ENCODE assay signal across 10 mouse cellular contexts in genomic region chr5:122529913-122530604, GRCm38 (mm10). TPM values are rescaled to one million over a fixed set of nuclear protein-coding genes. Genes with fewer than 3 reads are reported as not detected.
DNase-seq lines count a peak whose midpoint lies in the region; ATAC-seq and TF ChIP-seq lines count a peak whose summit lies in the region.
"Had no signal": no experiment of that assay in that cellular context is flagged by ENCODE, and none has a peak within 500 bp of the region (broad histone marks: within the 10 kb centered on the region; RNA-seq: fewer than 3 reads in every experiment).

No protein-coding gene starts in this region.

- intact Hi-C loops in heart, postnatal 25 days (cut with DNase I), result loop anchor here (2.0 kb wide), 1 partner anchor 29 kb away; no protein-coding TSS in a partner anchor

- H3K9ac ChIP-seq in heart, embryonic 15.5 days, result 0 out of 2 replicates have a peak overlapping the region, but pooled peaks have one; percentile 30
- H3K9ac ChIP-seq: midbrain, embryonic 13.5 days had no signal

- TF ChIP-seq CTCF in testis, adult 2 months (IDR thresholded peaks at IDR 0.05; ENCODE audit: control insufficient read depth, insufficient read depth, insufficient replicate concordance, low read depth, low read length), result no peak

- H3K27me3 ChIP-seq in heart, embryonic 15.5 days, result no peaks in the 10 kb centered on the region
- no peaks in the 10 kb centered on the region for H3K27me3 ChIP-seq in testis, adult 2 months (ENCODE audit: control insufficient read depth, insufficient read depth, low read length)
- H3K27me3 ChIP-seq: midbrain, embryonic 13.5 days had no signal

- no peak for ATAC-seq in heart, embryonic 15.5 days (replicated peaks; ENCODE audit: insufficient number of reproducible peaks, insufficient read depth, low FRiP score, low read depth)
- ATAC-seq in erythroblast, adult 5-6 weeks (replicated peaks; ENCODE audit: low FRiP score, poor library complexity, severe bottlenecking), result no peak
- ATAC-seq: midbrain, embryonic 13.5 days had no signal

- H3K9me3 ChIP-seq in heart, embryonic 15.5 days (replicated peaks), result no peaks in the 10 kb centered on the region
- H3K9me3 ChIP-seq: midbrain, embryonic 13.5 days had no signal

- no peak for DNase-seq in heart, postnatal 25 days (ENCODE audit: low spot score)
- DNase-seq in testis, postnatal 10 days (ENCODE audit: low spot score), result no peak
- DNase-seq in kidney, postnatal 14 days, result peak; percentile 45
- DNase-seq in embryo, embryonic 10.5 days (ENCODE audit: low spot score), result no peak
- DNase-seq: cerebellum, adult 8-10 months; thymus, adult 18-20 months had no signal

- peaks cover 71% of the 10 kb centered on the region for H3K4me1 ChIP-seq in heart, embryonic 15.5 days (replicated peaks)
- H3K4me1 ChIP-seq in testis, adult 2 months (ENCODE audit: control insufficient read depth, insufficient read depth, low read length), result peaks cover 5% of the 10 kb centered on the region; the same call in 1 of the 2 replicates

- WGBS in heart, embryonic 15.5 days, result 54% methylated on average over 9 of the region's 9 CpGs

- no peaks in the 10 kb centered on the region for H3K36me3 ChIP-seq in heart, embryonic 15.5 days
- no peaks in the 10 kb centered on the region for H3K36me3 ChIP-seq in testis, adult 2 months (ENCODE audit: control insufficient read depth, insufficient read depth, low read length)

- no peak overlapping the region for H3K4me3 ChIP-seq in heart, embryonic 15.5 days
- no peak overlapping the region for H3K4me3 ChIP-seq in testis, adult 2 months (ENCODE audit: control insufficient read depth, low read depth, low read length)
- H3K4me3 ChIP-seq: midbrain, embryonic 13.5 days had no signal

- no peak overlapping the region for H3K4me2 ChIP-seq in heart, embryonic 15.5 days
- H3K4me2 ChIP-seq: midbrain, embryonic 13.5 days had no signal

- peak overlapping the region; percentile 97 for H3K27ac ChIP-seq in heart, embryonic 15.5 days
- H3K27ac ChIP-seq in testis, adult 2 months (ENCODE audit: control insufficient read depth, insufficient read depth, low read depth, low read length), result peak overlapping the region; percentile 47; the same call in 1 of the 2 replicates
- H3K27ac ChIP-seq: midbrain, embryonic 13.5 days had no signal

- TF ChIP-seq POLR2A in testis, adult 2 months (IDR thresholded peaks at IDR 0.05; ENCODE audit: control insufficient read depth, low read depth, low read length), result 0 out of 2 replicates have a peak, but pooled peaks have one; percentile 8

RNA-seq across cellular contexts. Expression of gene Atp2a2, which starts 28.0 kb away (rescaled TPM):
- 288 and 291 TPM in 2 replicates for polyA plus RNA-seq in heart, embryonic 15.5 days (2015; fragmentation: Nextera tagmentation; extraction: Ambion mirVana)
- over 10,000 TPM; 10,772 to 12,207 TPM for total RNA-seq in heart, postnatal 25 days (2021)
- polyA plus RNA-seq in testis, adult 2 months (2012; rRNA removed), result 49.8 and 55.9 TPM in 2 replicates
- total RNA-seq in erythroblast, adult 5-6 weeks (2015; ENCODE audit: low replicate concordance), result 20.2 and 37.4 TPM in 2 replicates
- total RNA-seq in erythroblast, adult 5-6 weeks (2017; ENCODE audit: low replicate concordance), result 38.8 and 71.8 TPM in 2 replicates

Comparison
In these comparisons a context has a peak if more than half of its experiments do, and no peak if none do; other contexts are left out.
1. RNA of gene Atp2a2, which starts 28.0 kb away (total RNA-seq): 10,772 to 12,207 TPM in heart, postnatal 25 days; 20.2 to 71.8 TPM in erythroblast, adult 5-6 weeks; every median in the first group is over 100 times any median in the second.